Mouse (Mus musculus): ENCODE results near the gene Asb3. TPM values are rescaled to one million over a fixed set of nuclear protein-coding genes. Genes with fewer than 3 reads are reported as not detected.

Gene Asb3
- 24.3 and 29.3 TPM in 2 replicates for polyA plus RNA-seq (2016; fragmentation: Nextera tagmentation; extraction: Ambion mirVana)

GRCm38 (mm10) chr11:30885171-30885871 is at the start of gene Asb3, which contains the start of gene Gpr75:
Gene Asb3 (plus strand): TSS chr11:30885416.
Gene Gpr75 (plus strand): TSS chr11:30885358.
- peak; percentile 59 for DNase-seq (ENCODE audit: low spot score)
- Histone ChIP-seq H3K4me1 (replicated peaks) (peaks cover 10% of the 10 kb centered on the region), H3K4me3 (peak within 1 kb of the TSS; percentile 60), H3K27me3 (ENCODE audit: insufficient read depth, poor library complexity, severe bottlenecking) (no peaks in the 10 kb centered on the region; the same call in 1 of the 2 replicates), H3K27ac (peak within 1 kb of the TSS; percentile 78), H3K36me3 (peaks cover 10% of the 10 kb centered on the region), H3K9me3 (no peaks in the 10 kb centered on the region)
- WGBS = 3% methylated on average over 41 of the region's 41 CpGs

GRCm38 (mm10) chr11:30838793-30839192 is 46.4 kb upstream of the Asb3 start:
- Histone ChIP-seq H3K27ac (no peak overlapping the region), H3K4me1 (replicated peaks) (no peaks in the 10 kb centered on the region), H3K9me3 (no peaks in the 10 kb centered on the region), H3K36me3 (peaks cover 95% of the 10 kb centered on the region), H3K4me3 (no peak overlapping the region), H3K27me3 (ENCODE audit: insufficient read depth, poor library complexity, severe bottlenecking) (no peaks in the 10 kb centered on the region)
- no peak for DNase-seq (ENCODE audit: low spot score)
- WGBS = 95% methylated on average over 2 of the region's 2 CpGs

GRCm38 (mm10) chr11:30844355-30844754 is 40.9 kb upstream of the Asb3 start:
- H3K4me1 ChIP-seq (replicated peaks) = no peaks in the 10 kb centered on the region
- DNase-seq (ENCODE audit: low spot score) = no peak
- H3K27me3 ChIP-seq (ENCODE audit: insufficient read depth, poor library complexity, severe bottlenecking) = no peaks in the 10 kb centered on the region
- no peak overlapping the region for H3K4me3 ChIP-seq
- H3K27ac ChIP-seq = no peak overlapping the region
- 79% methylated on average over 1 of the region's 1 CpGs for WGBS
- H3K36me3 ChIP-seq = peaks cover 87% of the 10 kb centered on the region
- H3K9me3 ChIP-seq = no peaks in the 10 kb centered on the region

- no peak overlapping the region for H3K27ac ChIP-seq
- peaks cover 69% of the 10 kb centered on the region for H3K36me3 ChIP-seq
- H3K4me3 ChIP-seq = no peak overlapping the region
- H3K9me3 ChIP-seq = no peaks in the 10 kb centered on the region
- H3K4me1 ChIP-seq (replicated peaks) = no peaks in the 10 kb centered on the region
- no peak for DNase-seq (ENCODE audit: low spot score)
- H3K27me3 ChIP-seq (ENCODE audit: insufficient read depth, poor library complexity, severe bottlenecking) = no peaks in the 10 kb centered on the region
Measured at GRCm38 (mm10) chr11:30872425-30872824, 12.8 kb upstream of the Asb3 start.

GRCm38 (mm10) chr11:30888153-30888552 is 2.9 kb downstream of the Asb3 start:
- H3K4me3 ChIP-seq = no peak overlapping the region
- DNase-seq (ENCODE audit: low spot score) = no peak
- 89% methylated on average over 2 of the region's 2 CpGs for WGBS
- H3K27me3 ChIP-seq (ENCODE audit: insufficient read depth, poor library complexity, severe bottlenecking) = no peaks in the 10 kb centered on the region; the same call in 1 of the 2 replicates
- H3K36me3 ChIP-seq = no peaks in the 10 kb centered on the region
- no peak overlapping the region for H3K27ac ChIP-seq
- H3K4me1 ChIP-seq (replicated peaks) = peaks cover 10% of the 10 kb centered on the region
- no peaks in the 10 kb centered on the region for H3K9me3 ChIP-seq

GRCm38 (mm10) chr11:30896201-30896600 is 11.0 kb downstream of the Asb3 start:
- H3K9me3 ChIP-seq = no peaks in the 10 kb centered on the region
- no peaks in the 10 kb centered on the region for H3K4me1 ChIP-seq (replicated peaks)
- no peaks in the 10 kb centered on the region for H3K36me3 ChIP-seq
- no peak overlapping the region for H3K4me3 ChIP-seq
- no peak overlapping the region for H3K27ac ChIP-seq
- WGBS = 93% methylated on average over 1 of the region's 1 CpGs
- no peaks in the 10 kb centered on the region for H3K27me3 ChIP-seq (ENCODE audit: insufficient read depth, poor library complexity, severe bottlenecking)
- DNase-seq (ENCODE audit: low spot score) = no peak

GRCm38 (mm10) chr11:30899312-30899711 is 14.1 kb downstream of the Asb3 start:
- H3K4me3 ChIP-seq = no peak overlapping the region
- H3K9me3 ChIP-seq = no peaks in the 10 kb centered on the region
- no peaks in the 10 kb centered on the region for H3K27me3 ChIP-seq (ENCODE audit: insufficient read depth, poor library complexity, severe bottlenecking)
- H3K4me1 ChIP-seq (replicated peaks) = no peaks in the 10 kb centered on the region
- DNase-seq (ENCODE audit: low spot score) = no peak
- H3K36me3 ChIP-seq = no peaks in the 10 kb centered on the region
- no peak overlapping the region for H3K27ac ChIP-seq

GRCm38 (mm10) chr11:30912311-30912710 is 27.1 kb downstream of the Asb3 start:
- no peaks in the 10 kb centered on the region for H3K36me3 ChIP-seq
- no peak for DNase-seq (ENCODE audit: low spot score)
- H3K27me3 ChIP-seq (ENCODE audit: insufficient read depth, poor library complexity, severe bottlenecking) = no peaks in the 10 kb centered on the region
- H3K4me1 ChIP-seq (replicated peaks) = no peaks in the 10 kb centered on the region
- H3K27ac ChIP-seq = no peak overlapping the region
- no peak overlapping the region for H3K4me3 ChIP-seq
- 91% methylated on average over 3 of the region's 3 CpGs for WGBS
- no peaks in the 10 kb centered on the region for H3K9me3 ChIP-seq

GRCm38 (mm10) chr11:30920641-30921040 is 35.4 kb downstream of the Asb3 start:
- Histone ChIP-seq H3K27me3 (ENCODE audit: insufficient read depth, poor library complexity, severe bottlenecking) (no peaks in the 10 kb centered on the region), H3K9me3 (no peaks in the 10 kb centered on the region), H3K27ac (no peak overlapping the region), H3K4me1 (replicated peaks) (no peaks in the 10 kb centered on the region), H3K4me3 (no peak overlapping the region), H3K36me3 (peaks cover 24% of the 10 kb centered on the region)
- DNase-seq (ENCODE audit: low spot score) = no peak
- 76% methylated on average over 1 of the region's 1 CpGs for WGBS

GRCm38 (mm10) chr11:30923283-30923682 is 38.1 kb downstream of the Asb3 start:
- peaks cover 44% of the 10 kb centered on the region for H3K36me3 ChIP-seq
- H3K27me3 ChIP-seq (ENCODE audit: insufficient read depth, poor library complexity, severe bottlenecking) = no peaks in the 10 kb centered on the region
- H3K4me1 ChIP-seq (replicated peaks) = no peaks in the 10 kb centered on the region
- no peaks in the 10 kb centered on the region for H3K9me3 ChIP-seq
- H3K27ac ChIP-seq = no peak overlapping the region
- WGBS = 95% methylated on average over 3 of the region's 3 CpGs
- DNase-seq (ENCODE audit: low spot score) = no peak
- no peak overlapping the region for H3K4me3 ChIP-seq

- H3K4me3 ChIP-seq = no peak overlapping the region
- H3K9me3 ChIP-seq = no peaks in the 10 kb centered on the region
- no peaks in the 10 kb centered on the region for H3K27me3 ChIP-seq (ENCODE audit: insufficient read depth, poor library complexity, severe bottlenecking)
- no peak overlapping the region for H3K27ac ChIP-seq
- no peaks in the 10 kb centered on the region for H3K4me1 ChIP-seq (replicated peaks)
- no peak for DNase-seq (ENCODE audit: low spot score)
- H3K36me3 ChIP-seq = peaks cover 80% of the 10 kb centered on the region
Measured at GRCm38 (mm10) chr11:30928079-30928478, 42.9 kb downstream of the Asb3 start.

- Histone ChIP-seq H3K27me3 (ENCODE audit: insufficient read depth, poor library complexity, severe bottlenecking) (no peaks in the 10 kb centered on the region), H3K4me3 (no peak overlapping the region), H3K9me3 (no peaks in the 10 kb centered on the region), H3K27ac (no peak overlapping the region), H3K36me3 (peaks cover 79% of the 10 kb centered on the region), H3K4me1 (replicated peaks) (no peaks in the 10 kb centered on the region)
- 92% methylated on average over 1 of the region's 1 CpGs for WGBS
- no peak for DNase-seq (ENCODE audit: low spot score)
Measured at GRCm38 (mm10) chr11:30928498-30928897, 43.3 kb downstream of the Asb3 start.

- Histone ChIP-seq H3K27me3 (ENCODE audit: insufficient read depth, poor library complexity, severe bottlenecking) (no peaks in the 10 kb centered on the region), H3K36me3 (peaks cover 94% of the 10 kb centered on the region), H3K4me3 (no peak overlapping the region), H3K27ac (no peak overlapping the region), H3K4me1 (replicated peaks) (no peaks in the 10 kb centered on the region), H3K9me3 (no peaks in the 10 kb centered on the region)
- DNase-seq (ENCODE audit: low spot score) = no peak
- 96% methylated on average over 2 of the region's 2 CpGs for WGBS
Measured at GRCm38 (mm10) chr11:30943522-30943921, 58.3 kb downstream of the Asb3 start.

- Histone ChIP-seq H3K27ac (no peak overlapping the region), H3K4me1 (replicated peaks) (peaks cover 18% of the 10 kb centered on the region), H3K36me3 (peaks cover 63% of the 10 kb centered on the region), H3K4me3 (peak overlapping the region; percentile 83), H3K27me3 (ENCODE audit: insufficient read depth, poor library complexity, severe bottlenecking) (no peaks in the 10 kb centered on the region), H3K9me3 (peaks cover 16% of the 10 kb centered on the region)
- WGBS = 78% methylated on average over 5 of the region's 5 CpGs
- DNase-seq (ENCODE audit: low spot score) = no peak
Measured at GRCm38 (mm10) chr11:30952829-30953228, 67.6 kb downstream of the Asb3 start.

Measured in hindbrain, embryonic 10.5 days (tissue).